Mouse (Mus musculus) kidney, adult 18-20 months (tissue): ENCODE measurements around the gene Cep55.
A peak's percentile ranks its signal among the peaks of the same experiment; 100 is the strongest.

Experiments used
- DNase-seq: peaks from one replicate; pipeline ENCODE4 v3.0.0; 2021

Cep55 gene

GRCm38 (mm10) chr19:38054720-38055192, at the start of gene Cep55:
Gene Cep55 (plus strand): TSS chr19:38055011.
- DNase-seq, result peak; percentile 95

- no peak for DNase-seq
Measured at GRCm38 (mm10) chr19:38011379-38011778, 43.4 kb upstream of the Cep55 start.

GRCm38 (mm10) chr19:38014443-38014842, 40.4 kb upstream of the Cep55 start:
- no peak for DNase-seq

GRCm38 (mm10) chr19:38015180-38015872, 39.5 kb upstream of the Cep55 start:
- DNase-seq, result peak; percentile 62

GRCm38 (mm10) chr19:38015873-38016254, 38.9 kb upstream of the Cep55 start:
- DNase-seq, result no peak

- DNase-seq, result no peak
Measured at GRCm38 (mm10) chr19:38022710-38023109, 32.1 kb upstream of the Cep55 start.

GRCm38 (mm10) chr19:38023603-38024002, 31.2 kb upstream of the Cep55 start:
- DNase-seq, result no peak

- peak; percentile 74 for DNase-seq
Measured at GRCm38 (mm10) chr19:38025254-38026041, 29.4 kb upstream of the Cep55 start.

- DNase-seq, result peak; percentile 53
Measured at GRCm38 (mm10) chr19:38026211-38026624, 28.6 kb upstream of the Cep55 start.

GRCm38 (mm10) chr19:38027389-38027788, 27.4 kb upstream of the Cep55 start:
- no peak for DNase-seq

- DNase-seq, result peak; percentile 64
Measured at GRCm38 (mm10) chr19:38027881-38028521, 26.8 kb upstream of the Cep55 start.

GRCm38 (mm10) chr19:38029292-38029691, 25.5 kb upstream of the Cep55 start:
- DNase-seq, result no peak

GRCm38 (mm10) chr19:38029871-38030270, 24.9 kb upstream of the Cep55 start:
- peak; percentile 25 for DNase-seq

- peak; percentile 80 for DNase-seq
Measured at GRCm38 (mm10) chr19:38030673-38031137, 24.1 kb upstream of the Cep55 start.

- no peak for DNase-seq
Measured at GRCm38 (mm10) chr19:38031144-38031543, 23.7 kb upstream of the Cep55 start.

- DNase-seq, result no peak
Measured at GRCm38 (mm10) chr19:38032993-38033734, 21.6 kb upstream of the Cep55 start.

- DNase-seq, result no peak
Measured at GRCm38 (mm10) chr19:38033735-38034057, 21.1 kb upstream of the Cep55 start.

- DNase-seq, result no peak
Measured at GRCm38 (mm10) chr19:38034696-38035095, 20.1 kb upstream of the Cep55 start.

GRCm38 (mm10) chr19:38035766-38036165, 19.0 kb upstream of the Cep55 start:
- no peak for DNase-seq

- no peak for DNase-seq
Measured at GRCm38 (mm10) chr19:38038267-38038666, 16.5 kb upstream of the Cep55 start.

GRCm38 (mm10) chr19:38042261-38042722, 12.5 kb upstream of the Cep55 start:
- DNase-seq, result peak; percentile 60

- peak; percentile 62 for DNase-seq
Measured at GRCm38 (mm10) chr19:38043281-38043981, 11.4 kb upstream of the Cep55 start, which contains the start of gene Myof. Gene Myof (minus strand): TSS chr19:38043577.
